Mouse (Mus musculus): ENCODE measurements around the gene Dnm2.
"Not testable (repeated sequence)": the region's sequence is repeated elsewhere in the genome, so short reads cannot be mapped to it uniquely, and the experiment has no call there.

Gene Dnm2

GRCm38 (mm10) chr9:21542001-21542400 lies 117.3 kb downstream of the Dnm2 start:
- in situ Hi-C loops (cut with MboI, MseI), result not testable (repeated sequence)

GRCm38 (mm10) chr9:21545351-21545915 lies 120.7 kb downstream of the Dnm2 start:
- in situ Hi-C loops (cut with MboI, MseI), result no loop called here

- in situ Hi-C loops (cut with MboI, MseI), result no loop called here
Observed at GRCm38 (mm10) chr9:21545916-21546788, 121.4 kb downstream of the Dnm2 start.

DNA sequence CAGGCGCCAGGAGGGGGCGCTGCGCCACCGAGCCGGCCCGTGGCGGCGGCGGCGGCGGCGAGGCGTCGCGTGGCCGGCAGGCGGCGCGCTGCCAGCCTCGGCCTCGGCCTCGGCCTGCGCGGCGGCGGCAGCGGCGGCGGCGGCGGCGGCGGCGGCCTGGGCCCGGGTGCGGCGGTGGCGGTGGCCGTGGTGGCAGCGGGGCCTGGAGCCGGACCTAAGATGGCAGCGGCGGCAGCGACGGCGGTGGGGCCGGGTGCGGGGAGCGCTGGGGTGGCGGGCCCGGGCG lies 122.0 kb downstream of the Dnm2 start, which contains the start of gene Carm1:
TSS of gene Carm1 (plus strand) at position 106 of the 286 bp plus-strand sequence.
- in situ Hi-C loops (cut with MboI, MseI), result no loop called here

- in situ Hi-C loops (cut with MboI, MseI), result no loop called here
Observed at GRCm38 (mm10) chr9:21547075-21547941, 122.6 kb downstream of the Dnm2 start.

- in situ Hi-C loops (cut with MboI, MseI), result no loop called here
Observed at GRCm38 (mm10) chr9:21551049-21551448, 126.3 kb downstream of the Dnm2 start.

DNA sequence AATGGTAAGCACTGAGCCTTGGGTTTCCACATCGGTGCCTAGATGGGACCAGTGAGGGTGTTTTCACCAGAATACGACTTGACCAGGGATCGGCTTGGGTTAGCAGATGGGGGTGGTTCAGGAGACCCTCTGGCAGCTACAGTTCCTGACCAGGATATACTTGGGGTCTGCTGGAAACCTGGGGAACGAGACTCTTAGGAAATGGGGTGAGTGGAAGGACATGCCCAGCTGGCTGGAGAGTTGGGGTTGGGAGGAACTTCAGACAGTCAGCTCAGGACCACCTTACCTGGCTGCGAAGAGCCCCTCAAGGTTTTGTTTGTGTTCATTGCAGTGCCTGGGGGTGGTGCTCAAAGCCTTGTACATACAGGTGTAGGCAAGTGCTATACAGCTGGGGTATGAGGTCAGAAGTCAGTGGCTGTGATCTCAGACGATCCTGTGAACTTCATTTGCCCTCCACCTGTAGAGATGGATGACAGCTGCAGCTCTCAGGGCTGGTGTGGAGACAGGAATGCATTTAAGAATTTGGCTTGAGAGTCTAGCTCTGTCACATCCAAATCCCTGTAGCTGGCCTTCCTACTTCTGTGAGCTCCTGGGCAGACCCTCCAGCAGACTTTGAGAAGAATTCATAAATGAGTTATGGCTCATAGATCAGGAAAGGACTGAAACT lies 129.0 kb downstream of the Dnm2 start:
- in situ Hi-C loops (cut with MboI, MseI), result no loop called here

GRCm38 (mm10) chr9:21555198-21555742 lies 130.6 kb downstream of the Dnm2 start:
- in situ Hi-C loops (cut with MboI, MseI), result no loop called here

DNA sequence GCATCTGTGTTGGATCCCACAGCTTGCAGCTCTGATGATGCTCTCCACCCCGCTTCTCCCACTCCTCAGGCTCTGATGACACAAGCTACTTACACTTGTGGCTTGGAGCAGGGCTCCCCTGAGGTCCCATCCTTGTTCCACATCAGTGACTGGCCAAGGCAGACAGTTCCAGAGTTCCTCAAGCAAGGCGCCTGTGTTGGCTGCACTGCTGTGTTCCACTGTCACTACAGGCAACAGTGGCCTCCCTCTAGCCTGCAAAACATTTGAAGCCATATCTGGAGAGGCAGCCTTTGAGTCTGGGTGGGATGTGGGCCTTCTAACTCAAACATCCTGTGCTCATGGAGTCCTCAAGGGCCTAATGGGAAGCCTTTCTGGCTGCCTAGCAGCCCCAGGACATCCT lies 132.3 kb downstream of the Dnm2 start:
- in situ Hi-C loops (cut with MboI, MseI), result no loop called here

Data from regulatory T cell (primary cell).